Mouse (Mus musculus): ENCODE data around the gene Jph2.
A peak's percentile ranks its signal among the peaks of the same experiment; 100 is the strongest.
"Not testable (repeated sequence)": the region's sequence is repeated elsewhere in the genome, so short reads cannot be mapped to it uniquely, and the experiment has no call there.

Jph2 gene

DNA sequence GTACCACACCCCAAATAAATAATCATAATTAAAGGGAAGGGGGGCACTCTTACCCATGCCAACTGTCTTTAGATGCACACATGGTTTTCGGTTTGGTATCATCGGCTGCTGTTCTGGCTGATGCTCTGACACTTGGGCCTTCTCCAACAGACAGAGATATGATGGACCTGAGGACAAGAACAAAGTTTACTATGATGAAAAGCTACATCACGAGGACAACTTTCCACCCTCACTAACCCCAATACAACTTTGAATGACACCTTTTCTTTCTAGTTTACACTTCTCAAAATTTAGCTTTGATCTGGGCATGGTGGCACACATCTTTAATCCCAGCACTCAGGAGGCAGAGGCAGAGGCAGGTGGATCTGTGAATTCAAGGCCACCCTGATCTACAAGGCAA lies 13.6 kb upstream of the Jph2 start:
- not testable (repeated sequence) for DNase-seq (ENCODE audit: low read depth, low spot score)

DNA sequence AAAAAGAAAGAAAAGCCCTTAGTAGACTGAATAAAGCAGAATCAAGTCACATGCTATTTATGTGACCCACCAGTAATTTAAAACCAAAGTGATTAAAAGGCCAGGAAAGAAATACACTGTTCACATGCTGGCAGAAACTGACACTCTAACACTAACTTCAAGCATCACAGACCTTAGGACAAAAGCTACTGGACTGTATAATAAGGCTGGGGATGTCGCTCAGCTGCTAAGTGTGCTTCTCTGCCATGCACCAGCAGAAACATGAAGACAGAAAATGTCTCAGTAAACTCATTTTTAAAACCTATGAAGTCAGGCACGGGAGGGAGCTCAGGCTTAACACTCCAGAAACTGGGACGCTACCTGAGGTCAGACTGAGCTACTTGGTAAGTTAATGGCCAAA lies 12.4 kb upstream of the Jph2 start:
- DNase-seq (ENCODE audit: low read depth, low spot score) = no peak

GRCm38 (mm10) chr2:163404037-163404815 lies 6.4 kb upstream of the Jph2 start:
- DNase-seq (ENCODE audit: low read depth, low spot score) = no peak

GRCm38 (mm10) chr2:163401221-163401620 lies 3.4 kb upstream of the Jph2 start:
- DNase-seq (ENCODE audit: low read depth, low spot score) = peak; percentile 96

DNA sequence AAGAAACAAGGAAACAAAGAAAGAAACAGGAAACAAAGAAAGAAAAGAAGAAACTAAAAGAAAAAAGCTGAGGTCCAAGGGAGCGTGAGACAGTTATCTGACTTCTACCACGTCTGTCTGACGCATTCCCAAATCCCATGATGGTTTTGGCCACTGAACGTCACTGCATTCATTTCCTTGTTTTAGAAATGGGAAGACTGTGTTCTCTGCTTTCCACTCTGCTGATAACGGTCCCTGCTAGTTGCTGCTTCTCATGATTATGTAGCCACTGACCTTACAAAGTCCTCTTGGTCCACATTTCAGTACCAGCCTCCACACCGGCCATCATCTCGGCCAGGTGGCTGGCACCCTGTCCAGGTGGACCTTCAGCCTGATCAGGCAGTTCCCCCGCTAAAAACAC lies 1.4 kb upstream of the Jph2 start:
- DNase-seq (ENCODE audit: low read depth, low spot score) = no peak

DNA sequence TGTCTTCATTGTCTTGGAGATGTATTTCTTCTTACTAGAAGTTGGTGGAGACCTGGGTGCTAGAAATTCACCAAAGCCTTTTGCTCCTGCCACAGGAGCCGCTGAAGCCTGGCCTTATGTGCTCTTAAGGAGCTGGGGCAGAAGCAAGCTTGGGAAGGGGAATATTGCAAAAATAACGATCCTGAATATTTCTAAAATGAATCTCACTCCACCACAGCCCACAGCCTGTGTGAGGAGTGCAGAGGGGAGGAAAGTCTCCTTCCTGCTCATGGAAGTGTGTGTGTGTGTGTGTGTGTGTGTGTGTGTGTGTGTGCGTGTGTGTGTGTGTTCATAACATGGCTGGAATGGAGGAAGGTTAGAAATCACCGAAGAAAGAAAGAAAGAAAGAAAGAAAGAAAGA lies 977 bp upstream of the Jph2 start:
- no peak for DNase-seq (ENCODE audit: low read depth, low spot score)

GRCm38 (mm10) chr2:163397071-163397470 lies 722 bp downstream of the Jph2 start:
- DNase-seq (ENCODE audit: low read depth, low spot score) = no peak

GRCm38 (mm10) chr2:163394977-163395376 lies 2.8 kb downstream of the Jph2 start:
- no peak for DNase-seq (ENCODE audit: low read depth, low spot score)

DNA sequence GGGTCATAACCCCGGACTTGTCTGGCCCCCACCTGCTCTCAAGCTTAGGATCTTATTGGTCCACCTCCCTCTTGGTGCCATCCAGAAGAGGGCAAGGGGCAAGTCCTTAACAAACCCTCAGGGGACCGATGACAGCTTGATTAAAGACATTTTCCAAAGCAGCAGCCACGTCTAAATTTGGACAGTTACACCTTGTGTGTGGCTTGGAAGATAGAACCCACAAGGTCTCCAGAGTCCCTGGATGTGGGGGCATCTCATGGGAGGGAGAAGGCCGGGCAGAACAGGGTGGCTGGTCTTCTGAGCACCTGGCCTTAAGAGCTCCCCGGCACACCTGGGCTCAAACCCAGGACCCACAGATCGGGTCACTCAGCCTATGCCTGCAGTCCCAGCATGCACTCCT lies 3.8 kb downstream of the Jph2 start:
- DNase-seq (ENCODE audit: low read depth, low spot score) = no peak

DNA sequence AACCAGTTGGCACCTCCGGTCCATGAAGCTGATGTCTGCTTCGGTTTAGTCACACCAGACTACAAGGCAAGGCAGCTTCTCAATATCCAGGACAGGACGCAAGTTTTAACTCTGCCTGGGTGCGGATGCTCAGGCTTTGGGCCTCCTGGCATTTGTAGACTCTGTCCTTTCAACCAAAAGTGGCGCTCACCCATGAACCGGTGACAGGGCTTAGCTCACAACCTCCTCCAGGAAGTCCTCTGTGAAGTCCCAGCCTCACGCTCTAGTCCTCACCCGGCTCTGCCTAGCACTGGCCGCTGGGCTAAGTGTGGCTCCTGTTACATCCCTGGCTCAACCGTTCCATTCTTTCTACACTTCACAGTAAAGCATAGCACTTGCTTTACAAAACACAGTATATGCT lies 4.6 kb downstream of the Jph2 start:
- DNase-seq (ENCODE audit: low read depth, low spot score) = no peak

GRCm38 (mm10) chr2:163392436-163392835 lies 5.4 kb downstream of the Jph2 start:
- DNase-seq (ENCODE audit: low read depth, low spot score) = no peak

GRCm38 (mm10) chr2:163386423-163387190 lies 11.2 kb downstream of the Jph2 start:
- DNase-seq (ENCODE audit: low read depth, low spot score) = peak; percentile 77

- no peak for DNase-seq (ENCODE audit: low read depth, low spot score)
Measured at GRCm38 (mm10) chr2:163385126-163385525, 12.7 kb downstream of the Jph2 start.

GRCm38 (mm10) chr2:163381246-163381645 lies 16.5 kb downstream of the Jph2 start:
- DNase-seq (ENCODE audit: low read depth, low spot score) = no peak

DNA sequence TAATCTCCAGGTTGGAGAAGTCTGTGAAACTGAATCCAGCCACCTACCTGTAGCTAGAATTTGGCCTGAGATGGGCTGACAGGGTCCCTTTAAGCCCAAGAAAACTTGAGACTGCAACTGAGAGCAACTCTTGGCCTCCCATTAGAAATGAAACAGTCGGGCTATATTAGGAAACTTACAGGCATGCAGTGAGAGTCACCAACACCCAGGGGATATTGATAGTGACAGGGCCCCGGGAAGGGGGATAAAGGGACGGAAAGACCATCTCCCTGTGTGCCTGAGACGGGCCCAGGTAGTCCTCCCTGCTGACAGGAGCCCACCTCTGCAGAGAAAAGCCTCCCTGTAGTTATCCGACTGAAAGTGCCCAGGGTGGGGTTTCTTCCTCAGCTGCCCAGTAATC lies 18.4 kb downstream of the Jph2 start:
- DNase-seq (ENCODE audit: low read depth, low spot score) = no peak

DNA sequence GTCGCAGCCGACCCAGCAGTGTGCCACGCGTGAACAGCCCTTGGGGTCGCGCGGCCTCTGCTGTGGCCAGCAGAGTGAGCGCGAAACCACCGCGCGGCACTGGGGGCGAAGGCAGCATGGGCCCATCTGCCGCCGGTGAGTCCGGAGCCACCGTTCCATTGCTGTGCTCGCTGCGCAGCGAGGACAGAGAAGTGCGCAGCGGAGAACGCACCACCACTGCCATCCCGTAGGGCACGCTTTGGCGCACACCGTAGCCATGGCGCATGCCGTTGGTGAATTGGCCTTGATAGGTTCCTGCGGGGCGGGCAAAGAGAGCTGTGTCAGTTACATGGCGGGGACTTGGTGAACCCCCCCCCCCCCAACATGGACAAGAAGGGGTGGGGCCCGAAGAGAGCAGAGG lies 21.7 kb downstream of the Jph2 start:
- no peak for DNase-seq (ENCODE audit: low read depth, low spot score)

DNA sequence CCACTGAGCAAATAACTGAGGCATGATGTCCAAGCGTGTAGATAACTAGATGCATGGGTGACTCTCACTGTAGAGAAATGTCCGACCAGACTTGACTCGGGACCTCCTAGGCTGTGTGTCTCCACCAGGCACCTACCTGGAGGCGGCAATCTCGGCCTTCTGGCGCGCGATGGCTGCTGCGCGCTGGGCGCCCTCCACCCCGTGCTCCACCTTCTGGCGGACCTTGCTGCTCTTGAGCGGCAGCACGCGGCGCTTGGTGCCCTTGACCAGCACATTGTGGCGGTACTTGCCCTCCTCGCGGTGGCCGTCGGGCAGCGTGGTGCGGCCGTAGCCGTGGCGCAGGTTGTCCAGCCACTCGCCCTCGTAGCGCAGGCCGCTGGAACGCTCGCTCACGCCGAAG lies 22.3 kb downstream of the Jph2 start:
- DNase-seq (ENCODE audit: low read depth, low spot score) = no peak

- DNase-seq (ENCODE audit: low read depth, low spot score) = no peak
Measured at GRCm38 (mm10) chr2:163372627-163373026, 25.2 kb downstream of the Jph2 start.

DNA sequence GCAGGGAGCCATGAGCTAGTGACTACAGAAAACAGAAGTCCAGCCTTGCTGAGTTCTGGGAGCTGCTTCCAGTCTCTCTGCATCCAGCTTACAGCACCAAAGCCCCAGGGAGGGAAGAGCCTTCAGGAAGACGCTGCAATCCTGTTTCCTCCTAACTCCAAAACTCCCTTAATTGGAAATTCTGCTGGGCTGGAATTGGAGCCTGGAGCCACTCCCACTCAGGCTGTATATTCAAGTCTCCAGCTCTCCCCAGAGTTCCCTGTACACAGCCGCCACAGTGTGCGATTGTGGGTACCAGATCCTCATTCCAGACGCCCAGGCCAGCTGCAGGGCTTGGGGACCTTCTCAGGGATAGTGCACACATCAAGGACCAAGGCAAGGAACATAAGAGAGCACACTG lies 27.6 kb downstream of the Jph2 start:
- no peak for DNase-seq (ENCODE audit: low read depth, low spot score)

DNA sequence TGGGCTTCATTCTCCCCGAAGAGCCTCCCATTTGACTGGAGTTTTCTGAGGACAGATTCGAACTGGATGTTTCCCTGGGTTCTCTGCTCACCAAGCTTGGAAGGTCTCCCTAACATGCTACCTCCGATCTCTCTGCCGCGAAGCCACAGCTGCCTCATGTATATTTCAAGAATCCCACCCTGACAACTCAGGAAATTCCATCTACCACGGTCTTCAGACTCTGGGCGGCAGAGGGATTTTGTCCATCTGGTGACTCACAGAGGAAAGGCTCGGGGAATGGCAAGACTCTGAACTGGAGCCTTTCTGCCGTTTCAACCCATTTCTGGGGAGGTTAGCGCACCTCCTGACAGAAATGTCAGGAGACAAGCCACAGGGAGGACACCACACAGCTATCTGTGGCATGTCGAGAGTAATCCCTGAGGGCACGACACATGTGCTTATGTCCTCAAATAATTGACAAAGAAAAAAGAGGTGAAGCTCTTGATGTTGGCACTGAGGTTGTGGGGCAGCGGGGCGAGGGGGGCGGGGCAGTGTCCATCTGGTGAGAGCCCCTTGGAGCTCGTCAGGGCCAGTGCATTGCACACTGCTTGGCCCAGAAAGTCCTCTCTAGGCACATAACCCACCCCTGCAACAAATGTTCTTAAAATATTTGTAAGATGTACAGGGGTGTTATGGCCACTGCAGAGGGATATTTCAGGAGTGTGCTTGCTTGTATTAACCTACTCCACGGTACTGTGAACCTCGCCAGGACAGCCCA lies 32.8 kb downstream of the Jph2 start:
- DNase-seq (ENCODE audit: low read depth, low spot score) = no peak

GRCm38 (mm10) chr2:163362940-163363921 lies 34.6 kb downstream of the Jph2 start:
- no peak for DNase-seq (ENCODE audit: low read depth, low spot score)
